In genomic region chr2:73774786-73775682, GRCm38 (mm10) we compare ENCODE assay signal across 8 mouse cellular contexts. TPM values are rescaled to one million over a fixed set of nuclear protein-coding genes. Genes with fewer than 3 reads are reported as not detected.
DNase-seq lines count a peak whose midpoint lies in the region; ATAC-seq lines count a peak whose summit lies in the region.

Gene Chn1 (minus strand): TSS chr2:73775346.

- H3K9me3 ChIP-seq in hindbrain, embryonic 14.5 days (ENCODE audit: control insufficient read depth, low read length): no peaks in the 10 kb centered on the region

- WGBS in hindbrain, embryonic 14.5 days: under 1% methylated on average over 87 of the region's 131 CpGs

- peak within 1 kb of the TSS; percentile 88 for H3K4me3 ChIP-seq in hindbrain, embryonic 14.5 days (replicated peaks; ENCODE audit: low read length)

- H3K4me2 ChIP-seq in hindbrain, embryonic 14.5 days (replicated peaks): peak within 1 kb of the TSS; percentile 56

- no peaks in the 10 kb centered on the region for H3K36me3 ChIP-seq in hindbrain, embryonic 14.5 days (replicated peaks; ENCODE audit: control insufficient read depth, insufficient read depth)

- H3K4me1 ChIP-seq in hindbrain, embryonic 14.5 days (replicated peaks; ENCODE audit: control insufficient read depth, insufficient read depth, low read length): peaks cover 41% of the 10 kb centered on the region

- peak; percentile 94 for ATAC-seq in hindbrain, embryonic 14.5 days (ENCODE audit: low FRiP score)

- H3K9ac ChIP-seq in hindbrain, embryonic 14.5 days: peak within 1 kb of the TSS; percentile 86

- DNase-seq in MN1 (ENCODE audit: low spot score): peak; percentile 84
- peak; percentile 61 for DNase-seq in cerebellum, adult 9-10 months
- DNase-seq in frontal cortex, postnatal 10 days (ENCODE audit: low spot score in 2 of 2): peak; percentile 72 to 82
- DNase-seq in hindbrain, embryonic 14.5 days (ENCODE audit: low spot score): peak; percentile 90
- peak; percentile 77 to 82 for DNase-seq in layer of hippocampus, postnatal 36 days
- DNase-seq in lung, postnatal 10 days: peak; percentile 65
- peak; percentile 92 for DNase-seq in retina, postnatal 1 day
- no peak for DNase-seq in T-cell, adult 2 months (ENCODE audit: low spot score)

- H3K27ac ChIP-seq in hindbrain, embryonic 14.5 days: peak within 1 kb of the TSS; percentile 97

- H3K27me3 ChIP-seq in hindbrain, embryonic 14.5 days (ENCODE audit: control insufficient read depth, insufficient read depth, low read length): 0 out of 2 replicates have a peak, but pooled peaks cover 3% of the 10 kb centered on the region

RNA-seq across cellular contexts. Expression of gene Chn1, which starts in this region (rescaled TPM):
- 113 and 118 TPM in 2 replicates for polyA plus RNA-seq in hindbrain, embryonic 14.5 days (2014; fragmentation: Nextera tagmentation; extraction: Ambion mirVana)
- total RNA-seq in layer of hippocampus, postnatal 36 days (2021): 1,000 to 10,000 TPM; 1,726 to 1,746 TPM
